Mouse (Mus musculus): Measurements from ENCODE around the gene Pidd1. TPM values are rescaled to one million over a fixed set of nuclear protein-coding genes. Genes with fewer than 3 reads are reported as not detected.

The Pidd1 gene
- total RNA-seq, 2 experiments from 2014 or later: 9.7 to 14.4 TPM

GRCm38 (mm10) chr7:141437178-141438120 is 6.4 kb downstream of the Pidd1 start, which contains the start of gene Slc25a22:
Slc25a22 (minus strand) TSS chr7:141437892.
- peak; percentile 75 for ATAC-seq (replicated peaks; ENCODE audit: poor library complexity)

GRCm38 (mm10) chr7:141436523-141436892 is 7.3 kb downstream of the Pidd1 start:
- no peak for ATAC-seq (replicated peaks; ENCODE audit: poor library complexity)

DNA sequence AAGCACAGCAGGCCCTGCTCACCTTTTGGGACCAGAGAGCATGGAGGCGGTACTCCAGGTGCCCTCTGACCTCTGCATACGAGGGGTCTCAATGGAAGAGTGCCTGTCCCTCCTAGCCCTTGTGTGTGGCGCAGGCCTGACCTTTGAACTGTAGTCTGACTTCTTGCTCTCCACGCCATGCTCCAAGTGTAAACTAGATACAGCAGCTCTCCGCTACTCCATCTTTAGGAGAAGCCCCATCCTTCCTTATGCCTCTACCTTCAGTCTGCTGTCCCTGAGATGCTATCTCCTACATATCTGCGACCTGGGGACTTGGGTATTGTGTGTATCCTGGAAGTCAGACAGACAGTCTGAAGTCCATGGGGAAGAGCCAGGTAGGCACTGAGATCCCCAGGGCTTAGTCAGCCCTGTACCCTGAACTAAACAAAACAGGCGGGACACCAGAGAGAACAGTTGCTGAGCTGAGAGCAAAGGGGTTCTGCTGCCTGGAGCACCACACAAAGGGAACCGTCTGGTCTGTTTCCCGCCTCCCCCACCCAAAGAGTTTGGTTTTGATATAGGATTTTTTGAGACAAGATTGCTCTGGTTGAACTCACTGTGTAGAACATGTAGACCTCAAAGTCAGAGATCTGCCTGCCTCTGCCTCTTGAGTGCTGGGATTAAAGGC is 7.8 kb downstream of the Pidd1 start:
- no peak for ATAC-seq (replicated peaks; ENCODE audit: poor library complexity)

GRCm38 (mm10) chr7:141435129-141435855 is 8.5 kb downstream of the Pidd1 start:
- peak; percentile 71 for ATAC-seq (replicated peaks; ENCODE audit: poor library complexity)

- ATAC-seq (replicated peaks; ENCODE audit: poor library complexity): no peak
Measured at GRCm38 (mm10) chr7:141434464-141434863, 9.4 kb downstream of the Pidd1 start.

GRCm38 (mm10) chr7:141433517-141434400 is 10.1 kb downstream of the Pidd1 start:
- ATAC-seq (replicated peaks; ENCODE audit: poor library complexity): no peak

DNA sequence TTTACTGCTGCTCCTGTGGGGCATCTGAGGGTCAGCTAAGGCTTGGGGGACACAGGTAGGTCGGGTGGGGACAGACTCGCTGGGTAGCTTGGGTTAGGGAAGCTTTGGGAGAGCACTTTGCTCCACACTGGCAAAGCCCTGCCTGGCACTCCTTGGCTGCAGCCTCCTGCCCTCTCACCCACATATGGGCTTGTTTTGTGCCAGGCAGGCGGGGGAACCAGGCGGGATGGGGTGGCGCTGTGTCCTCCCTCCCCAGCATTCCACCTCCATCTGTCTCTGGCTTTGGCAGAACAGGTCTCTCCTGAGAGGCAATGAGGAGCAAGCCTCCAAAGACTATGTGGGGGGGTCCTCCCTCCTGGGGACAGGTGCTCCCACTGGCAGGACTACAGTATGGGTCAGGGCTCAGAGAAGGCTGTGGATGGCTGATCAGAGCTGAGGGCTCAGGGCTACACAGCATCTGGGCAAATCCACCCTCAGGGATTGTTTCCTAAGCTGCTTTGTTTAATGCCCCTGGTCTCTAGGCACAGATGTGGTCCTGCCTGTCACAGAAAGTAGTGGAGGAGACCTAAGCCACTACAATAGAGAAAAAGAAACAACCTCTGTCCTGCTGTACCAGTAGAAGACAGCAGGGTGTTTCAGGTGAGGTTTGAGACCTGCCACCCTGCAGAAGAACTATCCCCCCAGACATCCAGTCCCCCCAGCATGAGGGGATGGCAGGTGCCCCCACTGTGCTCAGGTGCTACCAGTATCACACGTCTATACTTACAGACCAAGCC is 10.9 kb downstream of the Pidd1 start:
- ATAC-seq (replicated peaks; ENCODE audit: poor library complexity): no peak

DNA sequence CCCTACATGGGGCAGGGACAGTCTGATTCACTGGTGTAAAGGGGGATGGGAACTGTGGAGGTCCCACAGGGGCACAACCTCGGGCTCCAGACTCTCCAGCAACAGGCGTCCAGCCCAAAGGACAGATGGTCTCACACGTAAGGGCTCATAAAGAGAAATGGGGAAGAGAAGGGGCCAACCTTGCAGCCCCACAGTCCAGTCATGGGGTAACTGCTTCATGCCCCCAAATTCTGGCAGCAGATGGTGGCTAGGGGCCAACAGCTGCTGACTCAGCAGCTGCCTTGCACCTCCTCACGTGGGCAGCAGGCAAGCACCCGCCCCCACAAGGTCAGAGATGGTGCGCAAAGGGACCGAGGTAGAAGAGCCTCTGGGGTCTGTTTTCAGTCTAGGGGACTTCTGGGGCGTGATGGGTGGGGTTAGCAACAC is 11.6 kb downstream of the Pidd1 start:
- no peak for ATAC-seq (replicated peaks; ENCODE audit: poor library complexity)

GRCm38 (mm10) chr7:141431434-141432185 is 12.2 kb downstream of the Pidd1 start:
- ATAC-seq (replicated peaks; ENCODE audit: poor library complexity): no peak

GRCm38 (mm10) chr7:141430585-141431240 is 13.1 kb downstream of the Pidd1 start:
- ATAC-seq (replicated peaks; ENCODE audit: poor library complexity): no peak

DNA sequence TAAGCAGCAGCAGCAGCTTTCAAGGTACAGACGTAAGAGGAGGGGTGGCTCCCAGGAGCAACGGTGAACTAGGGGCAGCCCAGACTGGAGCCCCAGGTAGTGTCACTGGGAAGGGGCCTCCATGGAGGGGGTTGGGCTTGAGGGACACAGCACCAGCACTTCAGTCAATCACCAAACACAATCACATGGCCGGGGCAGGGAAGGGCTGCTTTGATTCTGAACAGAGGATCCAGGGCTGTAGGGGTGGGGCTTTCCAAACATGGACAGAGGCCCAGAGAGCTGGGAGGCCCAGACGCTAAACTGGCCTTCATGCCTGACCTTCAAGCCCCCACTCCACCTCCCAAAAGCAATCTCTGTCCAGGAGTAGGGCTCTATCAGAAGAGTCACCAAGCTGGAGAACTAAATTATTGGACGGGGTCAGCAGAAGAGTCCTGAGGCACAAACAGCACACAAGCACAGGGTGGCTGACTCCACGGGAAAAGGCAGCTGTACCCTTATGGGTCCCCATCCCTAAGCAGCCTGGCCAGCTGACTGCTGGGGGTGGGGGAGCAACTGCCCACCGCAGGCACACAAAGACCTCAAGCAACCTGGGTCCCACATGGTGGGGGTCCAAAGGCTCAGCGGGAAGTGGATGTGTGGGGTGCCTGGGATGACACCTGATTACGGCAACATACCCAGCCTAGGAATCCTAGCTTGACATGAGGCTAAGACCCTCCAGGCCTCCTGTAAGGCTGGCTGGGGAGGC is 13.8 kb downstream of the Pidd1 start:
- ATAC-seq (replicated peaks; ENCODE audit: poor library complexity): no peak

DNA sequence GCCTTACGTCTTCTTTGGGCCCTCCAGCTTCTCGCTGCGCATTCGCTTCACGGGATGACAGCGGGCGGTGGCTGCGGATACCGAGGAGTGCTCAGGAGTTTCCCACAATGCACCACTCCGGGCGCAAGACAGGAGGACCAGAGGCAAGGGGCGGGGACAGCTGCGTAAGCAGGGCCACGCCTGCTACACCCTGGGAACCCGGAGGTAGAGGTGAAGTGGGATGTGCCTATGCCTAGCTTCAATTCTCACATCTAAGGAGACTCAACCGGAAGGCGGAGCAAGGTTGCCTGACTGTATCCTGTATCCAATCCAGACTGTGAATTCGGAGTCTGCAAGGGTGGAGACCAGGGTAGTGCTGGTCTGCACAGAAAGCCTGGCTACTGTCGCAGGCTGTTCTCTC is 14.5 kb downstream of the Pidd1 start, which contains the start of gene Cend1:
Gene Cend1, minus strand, starts transcription at position 182 of the 400 bp plus-strand sequence.
- ATAC-seq (replicated peaks; ENCODE audit: poor library complexity): peak; percentile 34; the same call in 1 of the 2 replicates

- no peak for ATAC-seq (replicated peaks; ENCODE audit: poor library complexity)
Measured at GRCm38 (mm10) chr7:141428701-141429100, 15.1 kb downstream of the Pidd1 start.

DNA sequence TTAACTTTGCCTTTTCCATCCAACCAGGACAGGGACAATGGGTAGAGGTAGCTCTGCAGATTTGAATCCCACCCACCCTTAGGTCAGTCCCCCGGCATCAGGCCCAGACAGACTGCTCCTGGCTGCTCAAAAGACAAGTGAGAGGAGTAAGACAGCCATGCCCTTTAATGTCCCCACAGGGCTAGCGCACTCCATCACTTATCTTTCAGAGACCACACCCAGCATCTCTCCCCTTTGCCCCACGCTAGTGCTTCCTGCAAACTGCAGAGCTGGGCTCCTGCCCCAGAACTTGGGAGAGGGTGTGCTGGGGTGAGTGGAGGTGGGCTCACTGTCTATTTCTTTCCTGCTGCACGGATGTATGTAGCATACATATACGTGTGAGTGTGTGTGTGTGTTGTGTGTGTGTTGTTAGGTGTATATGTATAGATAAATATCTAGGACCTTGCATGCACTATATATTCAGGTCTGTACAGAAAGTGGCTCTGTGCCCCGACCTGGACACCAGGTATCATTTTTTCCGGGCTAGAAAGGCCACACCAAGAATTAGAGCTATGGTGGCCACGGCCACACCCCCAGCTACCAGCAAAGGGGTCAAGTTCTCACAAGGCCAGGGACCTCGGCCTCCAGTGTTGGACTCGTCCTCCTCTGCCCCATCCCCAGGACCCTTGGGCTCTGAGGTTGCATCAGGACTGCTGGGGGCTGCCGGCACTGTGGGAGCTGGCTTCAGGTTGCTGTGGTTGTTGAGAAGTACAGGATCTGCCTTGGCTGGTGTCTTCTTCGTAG is 16.7 kb downstream of the Pidd1 start:
- peak; percentile 41; the same call in 1 of the 2 replicates for ATAC-seq (replicated peaks; ENCODE audit: poor library complexity)

GRCm38 (mm10) chr7:141423811-141424210 is 20.0 kb downstream of the Pidd1 start:
- ATAC-seq (replicated peaks; ENCODE audit: poor library complexity): no peak

DNA sequence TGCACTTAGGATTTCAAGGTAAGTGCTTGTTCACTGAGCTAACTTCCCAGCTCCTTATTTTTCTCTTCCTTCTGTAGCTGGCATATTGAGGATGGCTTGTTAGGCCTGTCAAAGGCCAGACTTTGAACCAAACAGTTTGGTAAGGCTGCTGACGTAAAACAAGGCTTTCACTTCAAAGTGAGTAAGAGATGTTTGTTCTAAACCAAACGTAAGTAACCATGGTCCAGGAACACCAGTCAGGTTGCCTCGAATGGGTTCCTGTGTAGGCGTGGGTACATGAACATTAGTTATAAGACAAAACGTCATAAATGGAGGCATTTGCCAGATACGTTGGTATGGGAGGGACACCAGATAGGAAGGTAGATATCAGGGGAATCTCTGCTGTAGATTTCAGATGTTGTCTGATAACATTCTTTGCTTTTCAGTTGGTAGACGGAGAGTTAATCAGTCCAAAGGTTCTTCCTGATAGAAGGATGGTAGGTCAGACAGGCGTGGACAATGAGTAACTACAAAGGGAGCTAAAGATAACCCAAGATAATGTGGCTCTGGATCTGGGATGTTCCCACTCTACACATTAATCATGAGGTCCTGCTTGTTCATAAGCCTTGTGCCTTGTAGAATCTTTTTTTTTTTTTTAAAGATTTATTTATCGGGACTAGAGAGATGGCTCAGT is 23.7 kb downstream of the Pidd1 start:
- ATAC-seq (replicated peaks; ENCODE audit: poor library complexity): no peak
